Mouse (Mus musculus) limb, embryonic 15.5 days (tissue): ENCODE measurements around the gene Gucy2d. TPM values are rescaled to one million over a fixed set of nuclear protein-coding genes. Genes with fewer than 3 reads are reported as not detected.
A peak's percentile ranks its signal among the peaks of the same experiment; 100 is the strongest.

Experiments used
- ATAC-seq: fragments of 200-750 bp; cut with Nextera tagmentation; 2 replicates; pipeline ENCODE4 v1.8.0; 2017; ENCODE audit warnings: low read depth, moderate TSS enrichment; ENCODE audit not compliant: insufficient number of reproducible peaks, low FRiP score, low TSS enrichment
- H3K27ac ChIP-seq: fragments of 300-500 bp; sonication (generic); 2 replicates; pipeline ENCODE4 v1.5.1; 2015; ENCODE audit warnings: moderate library complexity, mild to moderate bottlenecking, inconsistent platforms
- H3K27me3 ChIP-seq: fragments of 300-500 bp; sonication (generic); 2 replicates; pipeline ENCODE4 v1.6.1; 2015; ENCODE audit warnings: inconsistent platforms
- H3K36me3 ChIP-seq: fragments of 300-500 bp; sonication (generic); 2 replicates; pipeline ENCODE4 v1.6.1; 2015; ENCODE audit warnings: inconsistent platforms
- H3K4me1 ChIP-seq: fragments of 300-500 bp; sonication (generic); 2 replicates; pipeline ENCODE4 v1.6.1; 2015; ENCODE audit warnings: inconsistent platforms
- H3K4me2 ChIP-seq: fragments of 300-500 bp; sonication (generic); 2 replicates; pipeline ENCODE4 v1.6.1; 2015; ENCODE audit warnings: mild to moderate bottlenecking, inconsistent platforms
- H3K4me3 ChIP-seq: fragments of 300-500 bp; sonication (generic); 2 replicates; pipeline ENCODE4 v1.5.1; 2015; ENCODE audit warnings: mild to moderate bottlenecking, inconsistent platforms
- H3K9ac ChIP-seq: fragments of 300-500 bp; sonication (generic); 2 replicates; pipeline ENCODE4 v1.6.1; 2015; ENCODE audit warnings: inconsistent platforms
- H3K9me3 ChIP-seq: fragments of 300-500 bp; sonication (generic); 2 replicates; pipeline ENCODE4 v1.6.1; 2016; ENCODE audit warnings: inconsistent platforms
- WGBS: fragments of 180-500 bp; shearing (Covaris S2); methylation state at CpG from one replicate; pipeline ENCODE4 v1.1.7; 2015; 5-methylcytosine and 5-hydroxymethylcytosine counted together
- polyA plus RNA-seq: library from polyadenylated mRNA; unstranded; fragments of >200 nt; fragmentation: Nextera tagmentation; extraction: Ambion mirVana; gene quantifications from 2 replicates; pipeline ENCODE4 v1.2.1, GENCODE M21; 2015

Gucy2d gene
- polyA plus RNA-seq, 1 experiment from 2014 or later, result not detected

- H3K4me2 ChIP-seq, result no peak overlapping the region
- H3K36me3 ChIP-seq, result no peaks in the 10 kb centered on the region
- H3K9me3 ChIP-seq, result no peaks in the 10 kb centered on the region
- ATAC-seq, result no peak
- WGBS, result 30% methylated on average over 5 of the region's 5 CpGs
- peak overlapping the region; percentile 59 for H3K27ac ChIP-seq
- no peak overlapping the region for H3K4me3 ChIP-seq
- no peaks in the 10 kb centered on the region for H3K27me3 ChIP-seq
- peaks cover 31% of the 10 kb centered on the region for H3K4me1 ChIP-seq
- H3K9ac ChIP-seq, result no peak overlapping the region
These were observed 20.9 kb upstream of the Gucy2d start for GRCm38 (mm10) chr7:98419366-98419765.

GRCm38 (mm10) chr7:98423546-98423945, 16.7 kb upstream of the Gucy2d start:
- ATAC-seq, result no peak
- Histone ChIP-seq H3K27ac (no peak overlapping the region; the same call in 1 of the 2 replicates), H3K36me3 (no peaks in the 10 kb centered on the region), H3K9me3 (no peaks in the 10 kb centered on the region), H3K4me2 (no peak overlapping the region), H3K4me1 (peaks cover 20% of the 10 kb centered on the region), H3K9ac (no peak overlapping the region), H3K4me3 (no peak overlapping the region), H3K27me3 (no peaks in the 10 kb centered on the region)
- WGBS, result 68% methylated on average over 11 of the region's 11 CpGs

GRCm38 (mm10) chr7:98424396-98424795, 15.8 kb upstream of the Gucy2d start:
- ATAC-seq, result no peak
- Histone ChIP-seq H3K36me3 (no peaks in the 10 kb centered on the region), H3K4me1 (peaks cover 13% of the 10 kb centered on the region), H3K4me3 (no peak overlapping the region), H3K27me3 (no peaks in the 10 kb centered on the region), H3K9ac (no peak overlapping the region), H3K4me2 (no peak overlapping the region), H3K9me3 (no peaks in the 10 kb centered on the region), H3K27ac (no peak overlapping the region)
- WGBS, result 34% methylated on average over 6 of the region's 6 CpGs

DNA sequence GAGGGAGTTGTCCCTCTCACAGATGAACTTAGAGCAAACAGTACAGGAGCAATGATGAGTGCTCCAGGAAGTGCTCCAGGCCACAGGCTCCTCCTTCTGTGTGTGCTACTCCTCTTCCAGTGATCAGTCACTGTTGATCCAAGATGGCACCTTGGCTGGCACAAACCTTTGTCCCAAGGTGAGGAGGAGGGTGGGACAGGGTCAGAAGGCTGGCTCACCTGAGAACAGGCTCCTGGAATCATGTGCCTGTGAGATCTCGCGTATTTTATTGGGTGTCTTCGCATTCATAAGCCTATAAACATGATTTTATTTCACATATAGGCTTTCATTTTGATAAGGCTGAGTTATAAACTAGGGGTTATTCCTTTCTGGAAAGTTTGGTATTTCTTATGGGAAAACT, 14.7 kb upstream of the Gucy2d start:
- Histone ChIP-seq H3K27me3 (no peaks in the 10 kb centered on the region), H3K4me2 (no peak overlapping the region), H3K27ac (no peak overlapping the region), H3K9ac (no peak overlapping the region), H3K9me3 (no peaks in the 10 kb centered on the region), H3K4me3 (no peak overlapping the region), H3K4me1 (peaks cover 8% of the 10 kb centered on the region), H3K36me3 (no peaks in the 10 kb centered on the region)
- ATAC-seq, result no peak
- WGBS, result 82% methylated on average over 3 of the region's 3 CpGs

- H3K36me3 ChIP-seq, result no peaks in the 10 kb centered on the region
These were observed 13.6 kb upstream of the Gucy2d start for GRCm38 (mm10) chr7:98426641-98427040.

GRCm38 (mm10) chr7:98427115-98427835, 12.9 kb upstream of the Gucy2d start:
- 64% methylated on average over 11 of the region's 11 CpGs for WGBS
- Histone ChIP-seq H3K27me3 (no peaks in the 10 kb centered on the region), H3K4me2 (no peak overlapping the region), H3K4me1 (peaks cover 8% of the 10 kb centered on the region), H3K36me3 (no peaks in the 10 kb centered on the region), H3K4me3 (no peak overlapping the region), H3K9ac (no peak overlapping the region), H3K9me3 (no peaks in the 10 kb centered on the region), H3K27ac (no peak overlapping the region)
- no peak for ATAC-seq

More at GRCm38 (mm10) chr7:98426641-98427040, 13.6 kb upstream of the Gucy2d start:
- Histone ChIP-seq H3K9me3 (no peaks in the 10 kb centered on the region), H3K9ac (no peak overlapping the region), H3K4me1 (peaks cover 8% of the 10 kb centered on the region), H3K27me3 (no peaks in the 10 kb centered on the region), H3K27ac (no peak overlapping the region), H3K4me2 (no peak overlapping the region), H3K4me3 (no peak overlapping the region)
- no peak for ATAC-seq
- WGBS, result 81% methylated on average over 5 of the region's 5 CpGs

DNA sequence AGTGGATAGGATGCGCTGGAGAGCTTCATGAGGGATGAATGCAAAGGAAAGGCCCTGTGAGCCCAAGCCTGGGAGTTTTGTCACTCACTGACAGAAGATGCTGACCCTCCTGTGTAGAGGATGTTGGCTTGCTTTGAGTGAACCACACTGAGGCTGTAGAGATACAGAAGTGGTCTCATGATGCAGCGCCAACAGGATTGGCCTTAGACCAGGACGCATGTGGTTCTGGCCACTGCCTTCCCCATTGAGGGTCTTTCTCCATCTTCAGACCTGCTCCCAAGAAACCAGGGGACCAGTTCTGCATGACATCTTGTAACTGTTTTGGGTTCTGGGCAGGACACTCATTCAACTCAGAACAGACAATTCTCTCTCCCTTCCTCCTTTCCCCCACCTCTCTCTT, 10.6 kb upstream of the Gucy2d start:
- no peak overlapping the region for H3K9ac ChIP-seq
- no peak overlapping the region for H3K27ac ChIP-seq
- H3K9me3 ChIP-seq, result no peaks in the 10 kb centered on the region
- WGBS, result 93% methylated on average over 3 of the region's 3 CpGs
- H3K4me3 ChIP-seq, result no peak overlapping the region
- no peaks in the 10 kb centered on the region for H3K27me3 ChIP-seq
- no peaks in the 10 kb centered on the region for H3K36me3 ChIP-seq
- peaks cover 8% of the 10 kb centered on the region for H3K4me1 ChIP-seq
- no peak overlapping the region for H3K4me2 ChIP-seq
- no peak for ATAC-seq

DNA sequence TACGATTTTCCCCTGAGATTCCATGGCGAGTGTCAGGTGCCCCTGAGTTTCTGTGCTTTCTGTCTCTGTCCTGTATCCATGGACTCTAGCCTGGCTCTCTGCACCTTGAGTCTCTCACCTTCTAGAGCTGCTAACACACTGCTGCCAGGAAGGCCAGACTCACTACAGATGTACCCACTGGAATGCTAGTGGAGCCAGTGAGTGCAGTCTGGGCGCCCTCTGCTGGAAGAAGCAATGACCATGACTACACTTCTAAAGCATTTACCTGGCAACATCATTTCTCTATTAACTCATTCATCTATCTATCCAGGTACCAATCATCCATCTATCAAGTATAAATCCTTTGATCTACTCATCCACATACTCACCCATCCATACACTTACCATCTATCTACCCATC, 9.4 kb upstream of the Gucy2d start:
- Histone ChIP-seq H3K27ac (no peak overlapping the region), H3K4me3 (no peak overlapping the region), H3K4me1 (peaks cover 8% of the 10 kb centered on the region), H3K9ac (no peak overlapping the region), H3K4me2 (no peak overlapping the region), H3K9me3 (no peaks in the 10 kb centered on the region), H3K36me3 (no peaks in the 10 kb centered on the region), H3K27me3 (no peaks in the 10 kb centered on the region)
- WGBS, result 29% methylated on average over 3 of the region's 3 CpGs
- peak; percentile 70; the same call in 1 of the 2 replicates for ATAC-seq

GRCm38 (mm10) chr7:98437629-98438028, 2.6 kb upstream of the Gucy2d start:
- no peaks in the 10 kb centered on the region for H3K9me3 ChIP-seq
- H3K36me3 ChIP-seq, result no peaks in the 10 kb centered on the region
- WGBS, result 34% methylated on average over 9 of the region's 9 CpGs
- H3K4me3 ChIP-seq, result no peak overlapping the region
- H3K4me2 ChIP-seq, result no peak overlapping the region
- H3K4me1 ChIP-seq, result no peaks in the 10 kb centered on the region
- H3K27ac ChIP-seq, result no peak overlapping the region
- no peaks in the 10 kb centered on the region for H3K27me3 ChIP-seq
- H3K9ac ChIP-seq, result no peak overlapping the region
- ATAC-seq, result no peak

DNA sequence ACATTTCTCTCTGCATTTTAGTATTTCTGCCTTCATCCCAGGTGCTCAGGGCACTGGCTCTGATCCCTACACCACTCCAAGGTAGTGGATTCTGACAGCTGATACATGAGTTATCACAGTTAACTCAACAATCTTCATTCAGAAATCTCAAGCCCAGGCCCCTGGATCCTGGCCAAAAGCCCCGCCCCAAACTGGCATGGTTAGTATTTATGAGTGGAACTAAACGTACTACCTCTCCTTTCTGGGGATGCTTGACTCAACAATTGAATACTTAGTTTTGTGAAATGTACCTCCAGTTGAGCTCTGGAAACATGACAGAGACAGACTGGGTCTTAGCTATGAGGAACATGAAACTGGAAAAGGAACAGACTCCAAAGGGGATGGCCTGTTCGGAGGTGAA, 6.7 kb downstream of the Gucy2d start:
- no peak overlapping the region for H3K9ac ChIP-seq

GRCm38 (mm10) chr7:98447585-98448308, 7.5 kb downstream of the Gucy2d start:
- Histone ChIP-seq H3K4me1 (no peaks in the 10 kb centered on the region), H3K36me3 (no peaks in the 10 kb centered on the region), H3K27ac (no peak overlapping the region), H3K9me3 (no peaks in the 10 kb centered on the region), H3K4me2 (no peak overlapping the region), H3K27me3 (no peaks in the 10 kb centered on the region), H3K9ac (no peak overlapping the region), H3K4me3 (no peak overlapping the region)
- WGBS, result 64% methylated on average over 11 of the region's 11 CpGs
- no peak for ATAC-seq

More for the DNA sequence above, 6.7 kb downstream of the Gucy2d start:
- no peak overlapping the region for H3K4me2 ChIP-seq
- no peak overlapping the region for H3K4me3 ChIP-seq
- 62% methylated on average over 3 of the region's 3 CpGs for WGBS
- H3K4me1 ChIP-seq, result no peaks in the 10 kb centered on the region
- no peaks in the 10 kb centered on the region for H3K9me3 ChIP-seq
- ATAC-seq, result no peak
- H3K27ac ChIP-seq, result no peak overlapping the region
- no peaks in the 10 kb centered on the region for H3K27me3 ChIP-seq
- H3K36me3 ChIP-seq, result no peaks in the 10 kb centered on the region

- no peak overlapping the region for H3K4me2 ChIP-seq
- no peak overlapping the region for H3K4me3 ChIP-seq
- no peak overlapping the region for H3K9ac ChIP-seq
- no peak for ATAC-seq
- no peaks in the 10 kb centered on the region for H3K9me3 ChIP-seq
- 86% methylated on average over 5 of the region's 5 CpGs for WGBS
- no peaks in the 10 kb centered on the region for H3K27me3 ChIP-seq
- H3K36me3 ChIP-seq, result no peaks in the 10 kb centered on the region
- H3K4me1 ChIP-seq, result no peaks in the 10 kb centered on the region
- H3K27ac ChIP-seq, result no peak overlapping the region
These were observed 8.1 kb downstream of the Gucy2d start for GRCm38 (mm10) chr7:98448309-98448630.
